8 mouse cellular contexts compared by ENCODE assay signal in the genomic region with DNA sequence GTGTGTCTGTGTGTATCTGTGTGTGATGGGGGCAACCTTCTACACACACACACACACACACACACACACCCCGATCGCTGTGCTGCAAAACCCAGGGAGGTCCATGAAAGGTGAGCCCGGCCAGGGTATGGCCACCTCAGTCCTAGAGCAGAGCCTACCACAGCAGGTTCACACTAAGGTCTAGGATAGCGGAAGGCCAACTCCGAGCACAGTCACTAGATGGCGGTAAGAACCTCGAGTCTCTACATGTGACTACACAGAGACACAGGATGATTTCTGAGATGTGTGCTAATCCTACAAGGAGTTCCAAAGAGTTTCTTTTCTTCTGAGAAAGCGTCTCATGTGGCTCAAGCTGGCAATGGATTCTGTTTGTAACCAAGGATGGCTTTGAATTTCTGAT. TPM values are rescaled to one million over a fixed set of nuclear protein-coding genes. Genes with fewer than 3 reads are reported as not detected.
DNase-seq lines count a peak whose midpoint lies in the region; ATAC-seq and TF ChIP-seq lines count a peak whose summit lies in the region.

No protein-coding gene starts in this region.

- no peaks in the 10 kb centered on the region for H3K27me3 ChIP-seq in MEL (ENCODE audit: control insufficient read depth in 1 of 2, insufficient read depth in 2 of 2, low read length in 2 of 2)
- no peaks in the 10 kb centered on the region for H3K27me3 ChIP-seq in heart, embryonic 11.5 days (ENCODE audit: control insufficient read depth, insufficient read depth, low read length)

- no peak overlapping the region for H3K4me2 ChIP-seq in heart, embryonic 11.5 days

- peaks cover 0 to 6% of the 10 kb centered on the region in 2 experiments; a peak in 2 of 4 replicates for H3K36me3 ChIP-seq in MEL (ENCODE audit: control insufficient read depth in 1 of 2, insufficient read depth in 2 of 2, low read length in 2 of 2)
- no peaks in the 10 kb centered on the region for H3K36me3 ChIP-seq in heart, embryonic 11.5 days (ENCODE audit: control insufficient read depth, insufficient read depth, low read length)

- TF ChIP-seq EP300 in MEL (IDR thresholded peaks at IDR 0.05; ENCODE audit: low read depth in 1 of 2, low read length in 2 of 2): no peak

- peak; percentile 67 for TF ChIP-seq RAD21 in MEL (IDR thresholded peaks at IDR 0.05; ENCODE audit: low read depth, low read length)

- ATAC-seq in heart, embryonic 11.5 days (replicated peaks; ENCODE audit: insufficient number of reproducible peaks, low FRiP score, low TSS enrichment): 0 out of 2 replicates have a peak, but pooled peaks have one; percentile 23

- no peak for TF ChIP-seq POLR2A in MEL (IDR thresholded peaks at IDR 0.05; ENCODE audit: control insufficient read depth in 1 of 2, insufficient read depth in 1 of 2, low read depth in 1 of 2, low read length in 2 of 2, poor library complexity in 1 of 2)
- no peak for TF ChIP-seq POLR2A in bone marrow macrophage, adult 2 months (IDR thresholded peaks at IDR 0.05; ENCODE audit: borderline replicate concordance, low read depth, low read length)

- DNase-seq in left cerebral cortex, postnatal 14 days (ENCODE audit: low spot score in 2 of 2): peak; percentile 59 to 68
- DNase-seq in left cerebral cortex, adult 8-10 months (ENCODE audit: low spot score in 2 of 2): no peak
- DNase-seq in MEL (ENCODE audit: low read depth, low spot score) (peak; percentile 86), liver (peak; percentile 52)
- DNase-seq in naive thymus-derived CD4-positive, alpha-beta T cell, adult 2 months (ENCODE audit: low read depth): peak; percentile 68
- no peak for DNase-seq in left cerebral cortex, adult 18-20 months (ENCODE audit: low spot score in 2 of 2)

- H3K9me3 ChIP-seq in MEL (replicated peaks; ENCODE audit: insufficient read depth, low read length): no peaks in the 10 kb centered on the region
- H3K9me3 ChIP-seq in heart, embryonic 11.5 days (replicated peaks; ENCODE audit: control insufficient read depth, low read length): no peaks in the 10 kb centered on the region

- no peak overlapping the region for H3K4me3 ChIP-seq in MEL (ENCODE audit: control insufficient read depth in 1 of 2, insufficient read depth in 1 of 2, low read depth in 2 of 2, low read length in 2 of 2)
- no peak overlapping the region for H3K4me3 ChIP-seq in bone marrow macrophage, adult 2 months (ENCODE audit: insufficient read depth, low read length)
- no peak overlapping the region for H3K4me3 ChIP-seq in heart, embryonic 11.5 days (ENCODE audit: low read depth, low read length)

- TF ChIP-seq CTCF in MEL (IDR thresholded peaks at IDR 0.05 in 2 of 3, conservative IDR thresholded peaks at IDR 0.05 in 1 of 3; ENCODE audit: control insufficient read depth in 1 of 3, insufficient read depth in 1 of 3, low read depth in 2 of 3, low read length in 3 of 3, poor library complexity in 1 of 3, severe bottlenecking in 1 of 3): peak; percentile 63 to 86 (median 73)
- 0 out of 2 replicates have a peak, but pooled peaks have one; percentile 19 for TF ChIP-seq CTCF in bone marrow macrophage, adult 2 months (IDR thresholded peaks at IDR 0.05; ENCODE audit: low read depth, low read length)

- no peak overlapping the region for H3K9ac ChIP-seq in MEL (ENCODE audit: control insufficient read depth, low read depth, low read length, poor library complexity, severe bottlenecking)
- H3K9ac ChIP-seq in heart, embryonic 11.5 days (ENCODE audit: low read depth, low read length): no peak overlapping the region

- H3K4me1 ChIP-seq in MEL (ENCODE audit: control insufficient read depth in 1 of 2, insufficient read depth in 2 of 2, low read length in 2 of 2): peaks cover 5 to 8% of the 10 kb centered on the region in 2 experiments
- peaks cover 19% of the 10 kb centered on the region for H3K4me1 ChIP-seq in bone marrow macrophage, adult 2 months (ENCODE audit: control insufficient read depth, insufficient read depth, low read length)
- 0 out of 2 replicates have a peak, but pooled peaks cover under 1% of the 10 kb centered on the region for H3K4me1 ChIP-seq in heart, embryonic 11.5 days (ENCODE audit: control insufficient read depth, insufficient read depth, low read length)

- H3K27ac ChIP-seq in MEL (ENCODE audit: control insufficient read depth, low read depth, low read length): no peak overlapping the region
- no peak overlapping the region for H3K27ac ChIP-seq in bone marrow macrophage, adult 2 months (ENCODE audit: insufficient read depth, low read depth, low read length)
- H3K27ac ChIP-seq in heart, embryonic 11.5 days (ENCODE audit: low read depth, low read length): no peak overlapping the region

- 25% methylated on average over 8 of the region's 8 CpGs for WGBS in heart, embryonic 11.5 days (ENCODE audit: insufficient replicate concordance)

- intact Hi-C loops in left cerebral cortex, postnatal 14 days (cut with DNase I): no loop called here

- H3K79me2 ChIP-seq in MEL (ENCODE audit: control insufficient read depth, insufficient read depth, low read length, poor library complexity): no peaks in the 10 kb centered on the region

TF ChIP-seq in MEL, 35 proteins besides CTCF, POLR2A, EP300 and RAD21 (continues in another document):
- TF ChIP-seq USF1 (IDR thresholded peaks at IDR 0.05; ENCODE audit: low read depth, low read length): peak; percentile 70; the same call in 1 of the 2 replicates
- TF ChIP-seq HCFC1 (IDR thresholded peaks at IDR 0.05; ENCODE audit: low read depth, low read length): 0 out of 2 replicates have a peak, but pooled peaks have one; percentile 18
- TF ChIP-seq E2F4 (IDR thresholded peaks at IDR 0.05; ENCODE audit: borderline replicate concordance, low read depth, low read length): no peak
- no peak for TF ChIP-seq JUND (IDR thresholded peaks at IDR 0.05; ENCODE audit: low read depth, low read length)
- TF ChIP-seq MXI1 (IDR thresholded peaks at IDR 0.05; ENCODE audit: low read depth, low read length): peak; percentile 63; the same call in 1 of the 2 replicates
- no peak for TF ChIP-seq BHLHE40 (IDR thresholded peaks at IDR 0.05; ENCODE audit: borderline replicate concordance, low read depth, low read length)
- TF ChIP-seq UBTF (IDR thresholded peaks at IDR 0.05; ENCODE audit: borderline replicate concordance, insufficient read depth, low read depth, low read length): no peak
- peak; percentile 91 for TF ChIP-seq MYC (IDR thresholded peaks at IDR 0.05; ENCODE audit: low read depth, low read length)
- TF ChIP-seq ETS1 (IDR thresholded peaks at IDR 0.05; ENCODE audit: low read depth, low read length): no peak
- TF ChIP-seq CHD1 (IDR thresholded peaks at IDR 0.05; ENCODE audit: low read depth, low read length): no peak
- no peak for TF ChIP-seq USF2 (IDR thresholded peaks at IDR 0.05; ENCODE audit: borderline replicate concordance in 1 of 2, insufficient read depth in 1 of 2, low read depth in 1 of 2, low read length in 2 of 2)
- peak; percentile 37; the same call in 1 of the 2 replicates for TF ChIP-seq ELF1 (IDR thresholded peaks at IDR 0.05; ENCODE audit: low read depth, low read length)
- no peak for TF ChIP-seq CHD2 (IDR thresholded peaks at IDR 0.05; ENCODE audit: low read length)
- no peak for TF ChIP-seq ZKSCAN1 (IDR thresholded peaks at IDR 0.05; ENCODE audit: low read depth, low read length)
- TF ChIP-seq MAX (IDR thresholded peaks at IDR 0.05; ENCODE audit: low read length): peak; percentile 78
- TF ChIP-seq ZC3H11A (IDR thresholded peaks at IDR 0.05; ENCODE audit: low read depth, low read length): peak; percentile 38
- no peak for TF ChIP-seq ZMIZ1 (IDR thresholded peaks at IDR 0.05; ENCODE audit: low read depth, low read length)
- peak; percentile 33; the same call in 1 of the 2 replicates for TF ChIP-seq SIN3A (IDR thresholded peaks at IDR 0.05; ENCODE audit: low read length)
- TF ChIP-seq TCF12 (IDR thresholded peaks at IDR 0.05; ENCODE audit: low read depth, low read length): peak; percentile 17; the same call in 1 of the 2 replicates
- TF ChIP-seq MEF2A (IDR thresholded peaks at IDR 0.05; ENCODE audit: extremely low read depth, insufficient replicate concordance, low read depth, low read length, poor library complexity, severe bottlenecking): no peak
- TF ChIP-seq MAFK (IDR thresholded peaks at IDR 0.05; ENCODE audit: borderline replicate concordance, low read depth, low read length): no peak

RNA-seq across cellular contexts. Expression of gene Car5a, which starts 17.4 kb away (rescaled TPM):
- under 1 TPM in 1 of 2 experiments, not detected in 1; 0.29 TPM for total RNA-seq in left cerebral cortex, postnatal 14 days (2021)
- under 1 TPM in 1 of 4 experiments, not detected in 3; 0.53 TPM for total RNA-seq in left cerebral cortex, adult 8-10 months (2022)
- total RNA-seq in MEL (2012; rRNA removed): not detected in 2 replicates
- under 1 TPM in 1 of 2 experiments, not detected in 1; 0.08 TPM for polyA plus RNA-seq in MEL (2012; ENCODE audit: insufficient read depth in 1 of 2, insufficient read length in 2 of 2, low read depth in 1 of 2, low replicate concordance in 2 of 2, missing spikeins in 1 of 2)
- polyA plus RNA-seq in bone marrow macrophage, adult 2 months (2012; ENCODE audit: insufficient read depth, insufficient read length, missing spikeins): not detected in 2 replicates
- 0.17 TPM in 1 of 2 replicates, not detected in the other for polyA plus RNA-seq in heart, embryonic 11.5 days (2014; fragmentation: Nextera tagmentation; extraction: Ambion mirVana)
- total RNA-seq in left cerebral cortex, adult 18-20 months (2021): under 1 TPM; 0.33 to 0.35 TPM

RNA-seq across cellular contexts. Expression of gene Slc7a5, which starts 19.8 kb away (rescaled TPM):
- 100 to 1,000 TPM; 114 to 130 TPM for total RNA-seq in left cerebral cortex, postnatal 14 days (2021)
- 10 to 100 TPM; 57.0 to 73.5 (median 61.5) TPM for total RNA-seq in left cerebral cortex, adult 8-10 months (2022)
- 108 and 164 TPM in 2 replicates for total RNA-seq in MEL (2012; rRNA removed)
- 100 to 1,000 TPM in 1 of 2 experiments, 10 to 100 TPM in 1; 55.0 to 263 TPM for polyA plus RNA-seq in MEL (2012; ENCODE audit: insufficient read depth in 1 of 2, insufficient read length in 2 of 2, low read depth in 1 of 2, low replicate concordance in 2 of 2, missing spikeins in 1 of 2)
- 1.9 and 2.4 TPM in 2 replicates for polyA plus RNA-seq in bone marrow macrophage, adult 2 months (2012; ENCODE audit: insufficient read depth, insufficient read length, missing spikeins)
- 17.0 and 18.4 TPM in 2 replicates for polyA plus RNA-seq in heart, embryonic 11.5 days (2014; fragmentation: Nextera tagmentation; extraction: Ambion mirVana)
- total RNA-seq in left cerebral cortex, adult 18-20 months (2021): 10 to 100 TPM; 53.0 to 54.4 TPM

RNA-seq across cellular contexts. Expression of gene Banp, which starts 22.2 kb away (rescaled TPM):
- total RNA-seq in left cerebral cortex, postnatal 14 days (2021): 10 to 100 TPM; 27.4 to 38.5 TPM
- 10 to 100 TPM; 26.1 to 35.5 (median 27.9) TPM for total RNA-seq in left cerebral cortex, adult 8-10 months (2022)
- total RNA-seq in MEL (2012; rRNA removed): 19.2 and 20.8 TPM in 2 replicates
- 10 to 100 TPM in 1 of 2 experiments, not detected in 1; 28.4 TPM for polyA plus RNA-seq in MEL (2012; ENCODE audit: insufficient read depth in 1 of 2, insufficient read length in 2 of 2, low read depth in 1 of 2, low replicate concordance in 2 of 2, missing spikeins in 1 of 2)
- 19.9 and 24.0 TPM in 2 replicates for polyA plus RNA-seq in bone marrow macrophage, adult 2 months (2012; ENCODE audit: insufficient read depth, insufficient read length, missing spikeins)
- 39.7 and 40.1 TPM in 2 replicates for polyA plus RNA-seq in heart, embryonic 11.5 days (2014; fragmentation: Nextera tagmentation; extraction: Ambion mirVana)
- 10 to 100 TPM; 44.5 to 52.3 TPM for total RNA-seq in left cerebral cortex, adult 18-20 months (2021)

Comparison
In these comparisons a context has a peak if more than half of its experiments do, and no peak if none do; other contexts are left out.
1. DNase-seq: peak in left cerebral cortex, postnatal 14 days (2 of 2), MEL (single experiment), liver (single experiment) and naive thymus-derived CD4-positive, alpha-beta T cell, adult 2 months (single experiment); none in left cerebral cortex, adult 8-10 months (0 of 2) and left cerebral cortex, adult 18-20 months (0 of 2).